Mouse (Mus musculus) spleen, adult 2 months (tissue): ENCODE measurements at regions not wholly inside any gene's neighbourhood (a gene's known extent, or its start where the extent isn't known, plus 50 kb on each side); places are given as distances from the start of the nearest gene placed in this dataset.

ENCODE experiments used
- CTCF ChIP-seq: fragments of 200-500 bp; IDR thresholded peaks from 2 replicates; pipeline ENCODE4 v1.5.1; 2011; ENCODE audit warnings: mild to moderate bottlenecking, inconsistent platforms; ENCODE audit not compliant: insufficient read depth, insufficient read length, insufficient replicate concordance; ENCODE audit errors: extremely low read depth
- POLR2A ChIP-seq: fragments of 200-500 bp; IDR thresholded peaks from 2 replicates; pipeline ENCODE4 v1.6.1; 2011; ENCODE audit warnings: low read depth, low read length, inconsistent platforms

DNA sequence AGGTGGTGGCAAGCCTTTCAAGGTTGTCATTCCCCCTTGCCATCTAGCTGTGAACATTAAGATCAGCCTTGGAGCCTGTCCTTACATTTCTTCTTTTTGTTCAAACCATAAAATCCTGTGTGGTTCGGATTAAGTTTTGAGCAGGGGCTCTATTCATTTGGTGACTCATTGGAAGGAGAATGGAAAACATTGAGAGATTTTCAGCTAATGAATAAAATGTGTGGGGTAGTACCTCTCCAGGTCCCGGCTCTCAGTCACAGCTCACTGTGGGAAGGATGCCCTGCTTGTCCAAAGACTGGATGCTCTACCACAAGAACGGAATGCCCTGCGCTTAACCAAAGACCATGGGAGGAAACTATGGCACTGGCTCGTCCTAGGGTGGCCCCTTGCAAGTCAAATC lies 56.3 kb upstream of the Cd44 start:
- TF ChIP-seq CTCF: no peak
- TF ChIP-seq POLR2A: no peak
